Mouse (Mus musculus): ENCODE results near the gene Ap2s1.
"Not testable (repeated sequence)": the region's sequence is repeated elsewhere in the genome, so short reads cannot be mapped to it uniquely, and the experiment has no call there.

DNA sequence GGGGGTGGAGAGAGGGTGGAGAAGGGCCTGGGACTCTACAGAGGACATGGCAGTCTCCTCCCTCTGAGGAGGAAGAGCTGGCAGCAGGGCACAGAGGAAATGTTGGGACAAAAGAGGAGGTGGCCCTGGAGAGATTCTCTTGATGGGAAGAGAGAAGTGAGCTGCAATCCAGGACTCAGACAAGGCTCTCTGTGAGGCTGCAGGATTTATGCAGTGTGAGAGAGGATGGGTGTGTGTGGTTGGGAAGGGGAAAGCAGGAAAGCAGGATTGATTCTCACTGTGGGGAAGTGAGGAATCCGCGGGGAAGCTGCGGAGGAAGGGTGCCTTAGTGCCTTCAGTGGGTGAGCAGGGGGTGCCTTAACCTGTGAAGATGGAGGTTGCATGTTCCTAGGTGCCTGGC, 15.7 kb upstream of the Ap2s1 start:
- TF ChIP-seq CTCF (IDR thresholded peaks at IDR 0.05; ENCODE audit: borderline replicate concordance, insufficient read depth, low read depth, low read length); POLR2A (IDR thresholded peaks at IDR 0.05; ENCODE audit: borderline replicate concordance, insufficient read depth, low read length): not testable (repeated sequence)
